Mouse (Mus musculus) 3T3-L1 (cell line): ENCODE results near the gene Arf3.

Experiments used
- DNase-seq: peaks from one replicate; pipeline ENCODE4 v3.0.0-alpha.2; 2015; ENCODE audit warnings: low read depth, low spot score

Gene Arf3

GRCm38 (mm10) chr15:98790761-98791160, 27.7 kb upstream of the Arf3 start:
- no peak for DNase-seq

GRCm38 (mm10) chr15:98789661-98790535, 26.9 kb upstream of the Arf3 start, which contains the start of gene Wnt1:
TSS of gene Wnt1 (plus strand) at chr15:98789857.
- no peak for DNase-seq

GRCm38 (mm10) chr15:98788972-98789660, 26.1 kb upstream of the Arf3 start:
- peak; percentile 32 for DNase-seq

GRCm38 (mm10) chr15:98787930-98788329, 24.9 kb upstream of the Arf3 start:
- peak; percentile 73 for DNase-seq

- peak; percentile 64 for DNase-seq
Observed at GRCm38 (mm10) chr15:98785744-98786143, 22.7 kb upstream of the Arf3 start.

- no peak for DNase-seq
Observed at GRCm38 (mm10) chr15:98781166-98781565, 18.2 kb upstream of the Arf3 start.

- DNase-seq, result peak; percentile 87
Observed at GRCm38 (mm10) chr15:98780573-98780972, 17.6 kb upstream of the Arf3 start.

- DNase-seq, result peak; percentile 83
Observed at GRCm38 (mm10) chr15:98780075-98780474, 17.1 kb upstream of the Arf3 start.

- no peak for DNase-seq
Observed at GRCm38 (mm10) chr15:98778806-98779205, 15.8 kb upstream of the Arf3 start.

- DNase-seq, result no peak
Observed at GRCm38 (mm10) chr15:98778191-98778770, 15.3 kb upstream of the Arf3 start.

- no peak for DNase-seq
Observed at GRCm38 (mm10) chr15:98777762-98778161, 14.7 kb upstream of the Arf3 start, which contains the start of gene Wnt10b. TSS of gene Wnt10b (minus strand) at chr15:98778150.

- no peak for DNase-seq
Observed at GRCm38 (mm10) chr15:98777005-98777616, 14.1 kb upstream of the Arf3 start.

- no peak for DNase-seq
Observed at GRCm38 (mm10) chr15:98776280-98777004, 13.4 kb upstream of the Arf3 start.

- no peak for DNase-seq
Observed at GRCm38 (mm10) chr15:98775533-98775932, 12.5 kb upstream of the Arf3 start.

GRCm38 (mm10) chr15:98774096-98774495, 11.1 kb upstream of the Arf3 start:
- no peak for DNase-seq

GRCm38 (mm10) chr15:98772511-98773211, 9.6 kb upstream of the Arf3 start:
- DNase-seq, result no peak

- no peak for DNase-seq
Observed at GRCm38 (mm10) chr15:98771813-98772425, 8.9 kb upstream of the Arf3 start.

GRCm38 (mm10) chr15:98768259-98768658, 5.2 kb upstream of the Arf3 start:
- peak; percentile 65 for DNase-seq

GRCm38 (mm10) chr15:98765929-98766328, 2.9 kb upstream of the Arf3 start:
- DNase-seq, result no peak

GRCm38 (mm10) chr15:98762201-98762621, 803 bp downstream of the Arf3 start:
- peak; percentile 75 for DNase-seq
